Comparison of ENCODE assay signal across 1 mouse cellular context in genomic region chr16:57126268-57126667, GRCm38 (mm10).
TF ChIP-seq lines count a peak whose summit lies in the region.

No protein-coding gene starts in this region.

TF ChIP-seq in MEL, 35 proteins besides CTCF, POLR2A, EP300 and RAD21:
- TF ChIP-seq ELF1 (IDR thresholded peaks at IDR 0.05; ENCODE audit: low read depth, low read length) (no peak), ZMIZ1 (IDR thresholded peaks at IDR 0.05; ENCODE audit: low read depth, low read length) (no peak), GATA1 (IDR thresholded peaks at IDR 0.05; ENCODE audit: low read depth, low read length) (no peak), RCOR1 (IDR thresholded peaks at IDR 0.05; ENCODE audit: low read depth, low read length) (no peak), JUND (IDR thresholded peaks at IDR 0.05; ENCODE audit: low read depth, low read length) (no peak), NELFE (IDR thresholded peaks at IDR 0.05; ENCODE audit: low read depth, low read length) (no peak), HCFC1 (IDR thresholded peaks at IDR 0.05; ENCODE audit: low read depth, low read length) (no peak), ZNF384 (IDR thresholded peaks at IDR 0.05; ENCODE audit: low read depth, low read length) (peak; percentile 76)
